Mouse (Mus musculus): ENCODE data around the gene Il17d. TPM values are rescaled to one million over a fixed set of nuclear protein-coding genes. Genes with fewer than 3 reads are reported as not detected.
A peak's percentile ranks its signal among the peaks of the same experiment; 100 is the strongest.

Il17d gene
- polyA plus RNA-seq, 3 experiments from 2014 or later = not detected

GRCm38 (mm10) chr14:57535646-57536045, 11.1 kb downstream of the Il17d start:
- ATAC-seq = no peak

- no peak for ATAC-seq
These were observed 12.2 kb downstream of the Il17d start for GRCm38 (mm10) chr14:57536820-57537219.

GRCm38 (mm10) chr14:57537261-57538015, 12.9 kb downstream of the Il17d start:
- ATAC-seq = no peak

GRCm38 (mm10) chr14:57540683-57541082, 16.1 kb downstream of the Il17d start:
- no peak for ATAC-seq

GRCm38 (mm10) chr14:57542231-57542630, 17.7 kb downstream of the Il17d start:
- no peak for ATAC-seq

- ATAC-seq = no peak
These were observed 19.0 kb downstream of the Il17d start for GRCm38 (mm10) chr14:57543420-57544039.

GRCm38 (mm10) chr14:57545526-57545925, 20.9 kb downstream of the Il17d start:
- ATAC-seq = no peak

GRCm38 (mm10) chr14:57546131-57546530, 21.6 kb downstream of the Il17d start:
- no peak for ATAC-seq

- no peak for ATAC-seq
These were observed 22.0 kb downstream of the Il17d start for GRCm38 (mm10) chr14:57546557-57547021.

GRCm38 (mm10) chr14:57547062-57547461, 22.5 kb downstream of the Il17d start:
- ATAC-seq = no peak

- no peak for ATAC-seq
These were observed 28.4 kb downstream of the Il17d start for GRCm38 (mm10) chr14:57552945-57553344.

GRCm38 (mm10) chr14:57554434-57554833, 29.9 kb downstream of the Il17d start:
- no peak for ATAC-seq

- no peak for ATAC-seq
These were observed 31.0 kb downstream of the Il17d start for GRCm38 (mm10) chr14:57555471-57556070.

- ATAC-seq = no peak
These were observed 32.3 kb downstream of the Il17d start for GRCm38 (mm10) chr14:57556922-57557321.

- ATAC-seq = no peak
These were observed 41.0 kb downstream of the Il17d start for GRCm38 (mm10) chr14:57565626-57566025.

- ATAC-seq = peak; percentile 99
These were observed 46.9 kb downstream of the Il17d start, which contains the start of gene Eef1akmt1 for GRCm38 (mm10) chr14:57571155-57572133. TSS of gene Eef1akmt1 (minus strand) at chr14:57571612.

- no peak for ATAC-seq
These were observed 50.4 kb downstream of the Il17d start for GRCm38 (mm10) chr14:57574792-57575587.

- ATAC-seq = no peak
These were observed 51.9 kb downstream of the Il17d start for GRCm38 (mm10) chr14:57576364-57577060.

GRCm38 (mm10) chr14:57591830-57592229, 67.3 kb downstream of the Il17d start:
- ATAC-seq = no peak

Data from inflammation-experienced regulatory T-cells, adult 6 months (primary cell).